Mouse (Mus musculus): Measurements from ENCODE around the gene Car2.

DNA sequence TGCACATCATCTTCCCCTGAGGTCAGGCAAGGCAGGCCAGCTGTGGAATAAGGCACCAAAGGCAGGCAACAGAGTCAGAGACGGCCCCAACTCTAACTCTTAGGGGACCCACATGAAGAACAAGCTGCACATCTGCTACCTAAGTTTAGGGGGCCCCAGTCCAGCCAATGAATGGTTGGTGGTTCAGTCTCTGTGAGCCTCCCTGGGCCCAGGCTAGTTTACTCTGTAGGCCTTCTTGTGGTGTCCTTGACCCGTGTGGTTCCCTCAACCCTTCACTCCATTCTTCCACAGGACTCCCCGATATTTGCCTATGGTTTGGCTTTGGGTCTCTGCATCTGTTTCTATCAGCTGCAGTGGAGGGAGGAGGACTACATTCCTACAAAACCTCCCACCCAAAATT is 17.3 kb downstream of the Car2 start:
- TF ChIP-seq CTCF (IDR thresholded peaks at IDR 0.05), result no peak
- TF ChIP-seq EP300 (IDR thresholded peaks at IDR 0.05), result no peak

All from lung, postnatal 0 days (tissue).